Mouse (Mus musculus) embryonic facial prominence, embryonic 15.5 days (tissue): ENCODE measurements around the gene Zfp775. TPM values are rescaled to one million over a fixed set of nuclear protein-coding genes. Genes with fewer than 3 reads are reported as not detected.
A peak's percentile ranks its signal among the peaks of the same experiment; 100 is the strongest.
"Not testable (repeated sequence)": the region's sequence is repeated elsewhere in the genome, so short reads cannot be mapped to it uniquely, and the experiment has no call there.

ENCODE experiments used
- ATAC-seq: fragments of 200-750 bp; cut with Nextera tagmentation; 2 replicates; pipeline ENCODE4 v1.8.0; 2017; ENCODE audit warnings: low read depth, moderate TSS enrichment; ENCODE audit not compliant: insufficient number of reproducible peaks, low FRiP score, low TSS enrichment
- H3K27ac ChIP-seq: fragments of 300-500 bp; sonication (generic); replicated peaks from 2 replicates; pipeline ENCODE4 v1.5.1; 2015; ENCODE audit warnings: mild to moderate bottlenecking, inconsistent platforms
- H3K27me3 ChIP-seq: fragments of 300-500 bp; sonication (generic); 2 replicates; pipeline ENCODE4 v1.6.1; 2015; ENCODE audit warnings: inconsistent platforms
- H3K36me3 ChIP-seq: fragments of 300-500 bp; sonication (generic); 2 replicates; pipeline ENCODE4 v1.6.1; 2015; ENCODE audit warnings: mild to moderate bottlenecking, inconsistent platforms
- H3K4me1 ChIP-seq: fragments of 300-500 bp; sonication (generic); 2 replicates; pipeline ENCODE4 v1.6.1; 2015; ENCODE audit warnings: inconsistent platforms
- H3K4me2 ChIP-seq: fragments of 300-500 bp; sonication (generic); replicated peaks from 2 replicates; pipeline ENCODE4 v1.6.1; 2015; ENCODE audit warnings: mild to moderate bottlenecking, inconsistent platforms
- H3K4me3 ChIP-seq: fragments of 300-500 bp; sonication (generic); replicated peaks from 2 replicates; pipeline ENCODE4 v1.5.1; 2015; ENCODE audit warnings: mild to moderate bottlenecking, inconsistent platforms
- H3K9ac ChIP-seq: fragments of 300-500 bp; sonication (generic); 2 replicates; pipeline ENCODE4 v1.6.1; 2015; ENCODE audit warnings: inconsistent platforms
- H3K9me3 ChIP-seq: fragments of 300-500 bp; sonication (generic); replicated peaks from 2 replicates; pipeline ENCODE4 v1.6.1; 2016; ENCODE audit warnings: inconsistent platforms
- WGBS: fragments of 180-500 bp; shearing (Covaris S2); methylation state at CpG from one replicate; pipeline ENCODE4 v1.1.7; 2015; 5-methylcytosine and 5-hydroxymethylcytosine counted together
- polyA plus RNA-seq: library from polyadenylated mRNA; unstranded; fragments of >200 nt; fragmentation: Nextera tagmentation; extraction: Ambion mirVana; gene quantifications from 2 replicates; pipeline ENCODE4 v1.2.1, GENCODE M21; 2015

Gene Zfp775
- polyA plus RNA-seq, 1 experiment from 2014 or later, result 5.9 TPM

- Histone ChIP-seq H3K36me3 (peaks cover 10% of the 10 kb centered on the region), H3K9ac (no peak overlapping the region), H3K27me3 (no peaks in the 10 kb centered on the region), H3K27ac (no peak overlapping the region), H3K9me3 (no peaks in the 10 kb centered on the region), H3K4me1 (no peaks in the 10 kb centered on the region), H3K4me2 (no peak overlapping the region), H3K4me3 (no peak overlapping the region)
- no peak for ATAC-seq
- WGBS, result 88% methylated on average over 3 of the region's 3 CpGs
These were observed 8.8 kb downstream of the Zfp775 start for GRCm38 (mm10) chr6:48610657-48611056.

- 86% methylated on average over 4 of the region's 4 CpGs for WGBS
- ATAC-seq, result no peak
- Histone ChIP-seq H3K27me3 (no peaks in the 10 kb centered on the region), H3K4me1 (no peaks in the 10 kb centered on the region), H3K36me3 (peaks cover 10% of the 10 kb centered on the region), H3K9me3 (no peaks in the 10 kb centered on the region), H3K9ac (no peak overlapping the region), H3K4me3 (no peak overlapping the region), H3K4me2 (no peak overlapping the region), H3K27ac (no peak overlapping the region)
These were observed 11.6 kb downstream of the Zfp775 start for GRCm38 (mm10) chr6:48613464-48613863.

GRCm38 (mm10) chr6:48614756-48615155 lies 12.9 kb downstream of the Zfp775 start:
- peaks cover 20% of the 10 kb centered on the region for H3K36me3 ChIP-seq
- no peak overlapping the region for H3K27ac ChIP-seq
- no peaks in the 10 kb centered on the region for H3K9me3 ChIP-seq
- H3K4me1 ChIP-seq, result no peaks in the 10 kb centered on the region
- WGBS, result 93% methylated on average over 5 of the region's 5 CpGs
- H3K27me3 ChIP-seq, result no peaks in the 10 kb centered on the region
- no peak overlapping the region for H3K9ac ChIP-seq
- ATAC-seq, result no peak
- H3K4me3 ChIP-seq, result no peak overlapping the region
- H3K4me2 ChIP-seq, result no peak overlapping the region

- no peaks in the 10 kb centered on the region for H3K27me3 ChIP-seq
- no peak overlapping the region for H3K9ac ChIP-seq
- no peaks in the 10 kb centered on the region for H3K4me1 ChIP-seq
- H3K4me3 ChIP-seq, result no peak overlapping the region
- no peak overlapping the region for H3K4me2 ChIP-seq
- WGBS, result 95% methylated on average over 30 of the region's 30 CpGs
- ATAC-seq, result no peak
- peaks cover 21% of the 10 kb centered on the region for H3K36me3 ChIP-seq
- H3K27ac ChIP-seq, result no peak overlapping the region
- H3K9me3 ChIP-seq, result no peaks in the 10 kb centered on the region
These were observed 18.2 kb downstream of the Zfp775 start for GRCm38 (mm10) chr6:48620031-48620430.

- H3K4me2 ChIP-seq, H3K4me3 ChIP-seq, ATAC-seq, H3K27ac ChIP-seq, H3K9ac ChIP-seq, H3K9me3 ChIP-seq, H3K4me1 ChIP-seq: not testable (repeated sequence)
- H3K36me3 ChIP-seq, result peaks cover 21% of the 10 kb centered on the region
- WGBS, result 78% methylated on average over 8 of the region's 8 CpGs
- H3K27me3 ChIP-seq, result peaks cover 14% of the 10 kb centered on the region
These were observed 20.5 kb downstream of the Zfp775 start for GRCm38 (mm10) chr6:48622186-48622843.

GRCm38 (mm10) chr6:48623460-48623859 lies 21.6 kb downstream of the Zfp775 start:
- Histone ChIP-seq H3K27me3 (peaks cover 25% of the 10 kb centered on the region), H3K9ac (no peak overlapping the region), H3K9me3 (no peaks in the 10 kb centered on the region), H3K4me2 (no peak overlapping the region), H3K4me3 (no peak overlapping the region), H3K27ac (no peak overlapping the region), H3K36me3 (peaks cover 21% of the 10 kb centered on the region), H3K4me1 (peaks cover 11% of the 10 kb centered on the region)
- ATAC-seq, result no peak
- WGBS, result 28% methylated on average over 1 of the region's 1 CpGs

GRCm38 (mm10) chr6:48626464-48626863 lies 24.6 kb downstream of the Zfp775 start, which contains the start of gene AI854703:
TSS of gene AI854703 (plus strand) at chr6:48626764.
- 31% methylated on average over 8 of the region's 8 CpGs for WGBS
- Histone ChIP-seq H3K27me3 (peaks cover 45% of the 10 kb centered on the region), H3K27ac (no peak within 1 kb of the TSS), H3K4me1 (peaks cover 23% of the 10 kb centered on the region), H3K4me2 (peak within 1 kb of the TSS; percentile 94), H3K36me3 (no peaks in the 10 kb centered on the region; the same call in 1 of the 2 replicates), H3K4me3 (peak within 1 kb of the TSS; percentile 52), H3K9me3 (no peaks in the 10 kb centered on the region), H3K9ac (peak within 1 kb of the TSS; percentile 18)
- no peak for ATAC-seq

- H3K9me3 ChIP-seq, result no peaks in the 10 kb centered on the region
- no peak overlapping the region for H3K27ac ChIP-seq
- H3K36me3 ChIP-seq, result no peaks in the 10 kb centered on the region
- under 1% methylated on average over 32 of the region's 32 CpGs for WGBS
- H3K4me2 ChIP-seq, result peak overlapping the region; percentile 94
- no peak for ATAC-seq
- H3K4me1 ChIP-seq, result peaks cover 23% of the 10 kb centered on the region
- H3K4me3 ChIP-seq, result peak overlapping the region; percentile 52
- peak overlapping the region; percentile 18 for H3K9ac ChIP-seq
- peaks cover 45% of the 10 kb centered on the region for H3K27me3 ChIP-seq
These were observed 25.1 kb downstream of the Zfp775 start for GRCm38 (mm10) chr6:48626984-48627383.

GRCm38 (mm10) chr6:48627511-48627924 lies 25.7 kb downstream of the Zfp775 start:
- H3K4me3 ChIP-seq, result peak overlapping the region; percentile 52
- H3K36me3 ChIP-seq, result no peaks in the 10 kb centered on the region
- no peaks in the 10 kb centered on the region for H3K9me3 ChIP-seq
- no peak for ATAC-seq
- peaks cover 45% of the 10 kb centered on the region for H3K27me3 ChIP-seq
- 2% methylated on average over 7 of the region's 7 CpGs for WGBS
- H3K4me1 ChIP-seq, result peaks cover 23% of the 10 kb centered on the region
- no peak overlapping the region for H3K27ac ChIP-seq
- H3K4me2 ChIP-seq, result peak overlapping the region; percentile 94
- H3K9ac ChIP-seq, result peak overlapping the region; percentile 18; the same call in 1 of the 2 replicates

- 83% methylated on average over 3 of the region's 3 CpGs for WGBS
- peaks cover 23% of the 10 kb centered on the region for H3K4me1 ChIP-seq
- no peak overlapping the region for H3K9ac ChIP-seq
- H3K27me3 ChIP-seq, result peaks cover 45% of the 10 kb centered on the region
- ATAC-seq, result no peak
- no peaks in the 10 kb centered on the region for H3K9me3 ChIP-seq
- no peak overlapping the region for H3K4me2 ChIP-seq
- no peaks in the 10 kb centered on the region for H3K36me3 ChIP-seq
- H3K4me3 ChIP-seq, result no peak overlapping the region
- no peak overlapping the region for H3K27ac ChIP-seq
These were observed 26.5 kb downstream of the Zfp775 start for GRCm38 (mm10) chr6:48628377-48628776.

GRCm38 (mm10) chr6:48628808-48629660 lies 27.2 kb downstream of the Zfp775 start:
- Histone ChIP-seq H3K4me3 (peak overlapping the region; percentile 45), H3K9ac (peak overlapping the region; percentile 39), H3K4me2 (peak overlapping the region; percentile 88), H3K27ac (no peak overlapping the region), H3K27me3 (peaks cover 45% of the 10 kb centered on the region), H3K36me3 (no peaks in the 10 kb centered on the region), H3K9me3 (no peaks in the 10 kb centered on the region), H3K4me1 (peaks cover 23% of the 10 kb centered on the region)
- ATAC-seq, result no peak
- 4% methylated on average over 54 of the region's 54 CpGs for WGBS
